Mouse (Mus musculus): Measurements from ENCODE around the gene Lcp1.

Gene Lcp1

GRCm38 (mm10) chr14:75175781-75176180 lies 44.9 kb downstream of the Lcp1 start:
- in situ Hi-C loops (cut with MboI; ENCODE audit: low sequenced_read_pairs) = no loop called here

DNA sequence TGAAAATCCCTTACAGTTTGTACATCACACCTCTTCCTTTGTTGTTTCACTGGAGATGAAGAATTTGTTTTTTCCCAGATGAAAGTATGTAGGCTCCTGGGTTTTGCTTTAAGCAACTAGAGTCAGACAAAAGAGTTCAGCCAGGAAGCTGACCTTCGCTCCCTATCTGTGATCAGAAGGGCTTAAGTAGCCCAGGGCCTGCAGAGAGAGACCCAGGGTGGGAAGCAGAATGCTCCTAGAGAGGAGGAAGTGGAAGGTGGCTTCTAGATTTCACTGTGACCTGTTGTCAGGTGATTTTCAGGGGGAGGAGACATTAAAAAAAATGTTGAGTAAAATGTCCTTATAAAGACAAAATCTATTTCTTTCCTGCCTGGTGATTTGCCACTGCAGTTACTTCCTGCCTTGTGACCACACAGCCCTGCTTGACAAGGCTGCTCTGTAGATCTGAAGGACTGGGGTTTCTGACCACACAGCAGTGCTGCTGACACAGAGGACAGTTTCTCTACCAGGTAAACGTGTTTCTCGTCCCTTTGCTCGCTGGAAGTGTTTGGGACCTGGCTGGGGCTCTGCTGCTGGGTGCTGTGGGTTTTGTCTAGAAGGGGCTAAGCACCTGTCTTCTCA lies 45.6 kb downstream of the Lcp1 start:
- in situ Hi-C loops (cut with MboI; ENCODE audit: low sequenced_read_pairs) = no loop called here

GRCm38 (mm10) chr14:75177400-75177799 lies 46.5 kb downstream of the Lcp1 start:
- in situ Hi-C loops (cut with MboI; ENCODE audit: low sequenced_read_pairs) = no loop called here

GRCm38 (mm10) chr14:75178384-75178793 lies 47.5 kb downstream of the Lcp1 start:
- in situ Hi-C loops (cut with MboI; ENCODE audit: low sequenced_read_pairs) = no loop called here

- in situ Hi-C loops (cut with MboI; ENCODE audit: low sequenced_read_pairs) = no loop called here
Observed at GRCm38 (mm10) chr14:75178801-75179211, 47.9 kb downstream of the Lcp1 start.

GRCm38 (mm10) chr14:75179255-75179963 lies 48.5 kb downstream of the Lcp1 start:
- in situ Hi-C loops (cut with MboI; ENCODE audit: low sequenced_read_pairs) = no loop called here

DNA sequence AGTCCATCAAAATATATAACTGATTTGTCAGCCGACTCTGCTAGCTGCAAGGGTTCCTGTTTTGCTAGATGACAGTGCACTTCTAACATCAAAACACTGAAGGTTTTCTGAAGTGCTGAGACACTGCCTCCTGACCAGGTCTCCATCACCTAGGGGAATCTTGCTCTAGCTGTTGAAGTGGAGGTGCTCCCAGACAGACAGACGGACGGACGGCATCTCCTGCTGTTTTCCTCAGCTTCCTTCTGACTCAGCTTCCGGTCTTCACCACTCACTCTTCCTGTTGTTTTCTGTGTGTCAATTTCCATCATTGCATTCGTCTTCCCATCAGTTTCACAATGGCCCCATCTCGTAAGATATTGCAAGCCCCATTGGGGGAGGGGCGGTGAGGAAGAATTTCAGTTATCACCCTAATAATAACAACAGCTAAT lies 49.7 kb downstream of the Lcp1 start:
- in situ Hi-C loops (cut with MboI; ENCODE audit: low sequenced_read_pairs) = no loop called here

GRCm38 (mm10) chr14:75181062-75181935 lies 50.4 kb downstream of the Lcp1 start:
- in situ Hi-C loops (cut with MboI; ENCODE audit: low sequenced_read_pairs) = no loop called here

GRCm38 (mm10) chr14:75182378-75182777 lies 51.5 kb downstream of the Lcp1 start:
- in situ Hi-C loops (cut with MboI; ENCODE audit: low sequenced_read_pairs) = no loop called here

GRCm38 (mm10) chr14:75182831-75183230 lies 51.9 kb downstream of the Lcp1 start:
- in situ Hi-C loops (cut with MboI; ENCODE audit: low sequenced_read_pairs) = no loop called here

DNA sequence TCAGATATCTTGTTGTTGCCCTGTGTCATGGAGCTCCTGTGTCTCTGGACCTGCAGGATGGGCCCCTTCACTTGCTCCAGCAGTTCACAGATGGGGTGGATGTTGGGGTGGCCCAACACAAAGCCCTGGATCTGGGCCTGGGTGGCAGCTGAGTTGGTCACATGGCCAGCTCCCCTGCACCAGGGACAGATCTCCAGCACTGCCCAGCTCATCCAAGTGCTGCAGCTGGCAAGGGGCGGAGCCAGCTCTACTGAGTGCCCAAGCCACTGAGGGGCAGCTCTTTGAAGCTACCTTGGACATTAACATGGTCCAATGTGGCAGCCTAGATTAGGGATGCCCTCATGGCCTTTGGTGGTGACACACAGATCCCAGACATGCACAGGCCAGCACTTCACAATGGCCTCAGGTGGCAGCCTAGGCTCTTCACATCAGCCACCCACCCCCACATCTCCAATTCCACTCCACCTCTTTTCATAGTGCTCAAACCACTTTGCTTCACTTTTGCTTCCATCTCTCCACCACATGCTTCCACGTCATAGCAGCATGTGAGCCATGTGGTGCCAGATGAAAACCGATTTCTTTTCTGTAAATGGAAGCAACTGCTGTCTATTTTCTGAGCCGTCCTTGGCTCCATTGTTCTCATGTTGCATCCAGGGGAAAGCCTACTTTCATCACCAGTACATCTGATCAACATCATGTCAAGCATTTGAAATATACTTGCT lies 53.3 kb downstream of the Lcp1 start:
- in situ Hi-C loops (cut with MboI; ENCODE audit: low sequenced_read_pairs) = no loop called here

GRCm38 (mm10) chr14:75185796-75186594 lies 55.1 kb downstream of the Lcp1 start:
- in situ Hi-C loops (cut with MboI; ENCODE audit: low sequenced_read_pairs) = no loop called here

DNA sequence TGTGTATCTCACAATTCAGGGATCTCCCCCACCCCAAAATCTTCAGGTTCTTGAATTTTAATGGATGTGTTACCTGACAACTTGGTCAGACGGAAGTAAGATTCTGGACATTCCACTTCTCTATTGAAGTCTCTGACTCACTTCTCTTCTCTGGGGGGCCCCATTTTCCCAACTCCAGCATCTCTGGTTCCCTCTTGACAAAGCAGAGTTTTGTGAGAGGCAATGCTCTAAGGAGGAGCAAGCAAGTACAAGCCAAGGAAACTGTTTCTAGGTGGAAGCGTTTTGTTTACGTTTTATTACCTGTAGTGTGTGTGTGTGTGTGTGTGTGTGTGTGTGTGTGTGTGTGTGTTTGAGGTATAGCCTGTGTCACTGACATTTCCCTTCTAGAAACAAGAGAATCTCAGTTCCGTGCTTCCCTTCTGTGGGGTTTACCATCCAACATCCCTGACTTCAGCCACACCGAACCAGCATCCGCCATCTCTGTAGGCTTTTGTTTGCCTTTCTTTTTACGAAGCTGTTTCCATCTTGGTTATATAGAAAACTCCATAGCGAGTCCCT lies 56.0 kb downstream of the Lcp1 start:
- in situ Hi-C loops (cut with MboI; ENCODE audit: low sequenced_read_pairs) = no loop called here

DNA sequence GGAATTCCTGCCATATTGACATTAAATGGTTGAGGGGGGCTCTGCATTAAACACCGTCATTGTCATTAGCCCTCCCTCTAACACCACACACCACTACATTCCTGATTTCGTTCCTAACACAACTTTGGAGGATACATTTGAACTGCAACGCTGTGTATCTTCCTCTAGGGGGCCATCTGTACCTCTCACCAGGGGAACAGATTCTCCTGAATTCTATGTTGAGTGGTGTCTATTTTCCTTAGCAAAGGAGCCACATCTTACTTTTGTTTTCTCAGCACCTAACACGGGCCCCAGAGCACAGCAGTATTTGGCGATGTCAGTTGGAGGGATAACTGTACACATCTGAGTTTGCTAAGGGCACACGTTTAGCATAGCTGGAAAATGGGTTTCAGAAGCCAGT lies 57.6 kb downstream of the Lcp1 start:
- in situ Hi-C loops (cut with MboI; ENCODE audit: low sequenced_read_pairs) = no loop called here

DNA sequence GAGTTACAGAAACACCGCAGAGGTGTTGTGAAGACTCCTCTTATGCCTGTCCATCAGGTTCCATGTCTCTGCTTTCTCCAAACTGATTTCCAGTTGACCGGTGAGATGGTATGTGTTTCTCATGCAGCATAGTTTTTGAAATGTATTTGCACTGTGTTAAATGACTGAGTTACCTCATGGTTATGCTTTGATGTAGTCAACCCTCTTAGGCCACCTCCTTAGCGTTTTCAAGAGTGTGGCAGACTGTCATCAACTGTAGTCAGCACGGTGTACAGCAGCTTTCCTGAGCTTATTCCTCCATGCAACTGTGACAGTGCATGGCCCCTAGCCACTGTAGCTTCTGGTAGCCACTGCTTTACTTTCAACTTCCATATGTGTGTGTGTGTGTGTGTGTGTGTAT lies 58.1 kb downstream of the Lcp1 start:
- in situ Hi-C loops (cut with MboI; ENCODE audit: low sequenced_read_pairs) = no loop called here

DNA sequence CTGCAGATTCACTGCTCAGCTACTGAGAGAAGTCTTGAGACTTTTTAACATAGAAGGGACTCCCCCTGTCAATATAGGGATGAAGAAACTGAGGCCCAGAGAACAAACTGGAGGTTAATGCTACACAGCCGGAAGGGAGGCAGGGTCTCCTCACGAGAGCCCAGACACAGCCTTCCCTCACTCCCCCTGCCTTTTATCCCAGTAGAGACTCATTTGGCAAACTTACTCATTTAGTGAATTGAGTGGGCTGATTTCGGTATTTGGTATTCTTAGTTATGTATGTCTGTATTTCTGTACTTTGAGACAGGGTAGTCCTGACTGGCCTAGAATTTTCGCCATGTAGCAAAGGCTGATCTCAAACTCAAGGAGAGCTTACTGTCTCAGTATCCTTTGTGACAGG lies 59.8 kb downstream of the Lcp1 start:
- in situ Hi-C loops (cut with MboI; ENCODE audit: low sequenced_read_pairs) = no loop called here

DNA sequence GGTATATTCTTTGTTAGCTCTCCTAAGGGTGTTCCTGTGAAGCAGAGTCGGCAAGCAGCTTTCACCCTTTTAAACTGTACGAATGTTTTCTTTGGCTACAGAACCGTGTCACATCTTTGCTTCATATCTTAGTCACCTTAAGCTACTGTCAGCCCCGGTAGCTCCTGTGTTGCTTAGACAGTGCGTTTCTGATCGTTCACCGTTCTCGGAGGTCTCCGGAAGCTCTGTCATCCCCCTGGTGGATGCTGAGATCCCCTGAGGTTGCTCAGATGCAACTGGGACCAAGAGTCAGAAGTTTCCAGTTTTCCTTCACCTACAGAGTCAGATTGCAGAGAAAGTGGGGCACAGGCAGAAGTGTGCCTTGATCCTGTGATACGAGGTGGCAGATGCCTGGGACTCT lies 61.5 kb downstream of the Lcp1 start:
- in situ Hi-C loops (cut with MboI; ENCODE audit: low sequenced_read_pairs) = no loop called here

DNA sequence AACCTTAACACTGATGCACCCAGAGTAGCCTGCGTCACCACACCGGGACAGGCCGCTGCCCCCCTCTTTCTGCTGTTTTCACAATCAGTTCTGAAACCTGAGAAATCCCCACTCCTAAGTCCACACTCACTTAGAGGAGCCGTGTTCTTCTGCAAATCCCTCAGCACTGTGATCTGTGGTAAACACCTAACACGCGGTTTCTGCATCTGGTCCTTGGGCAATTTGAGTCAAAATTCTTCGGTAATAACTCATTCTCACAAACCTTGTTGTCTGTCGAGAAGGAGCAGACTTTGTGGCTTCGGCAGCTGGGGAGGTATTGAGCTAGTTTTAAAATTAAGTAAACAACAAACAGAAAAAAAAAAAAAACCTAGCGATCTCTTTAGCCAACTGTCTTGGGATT lies 62.0 kb downstream of the Lcp1 start:
- in situ Hi-C loops (cut with MboI; ENCODE audit: low sequenced_read_pairs) = no loop called here

- in situ Hi-C loops (cut with MboI; ENCODE audit: low sequenced_read_pairs) = no loop called here
Observed at GRCm38 (mm10) chr14:75195530-75195929, 64.6 kb downstream of the Lcp1 start.

DNA sequence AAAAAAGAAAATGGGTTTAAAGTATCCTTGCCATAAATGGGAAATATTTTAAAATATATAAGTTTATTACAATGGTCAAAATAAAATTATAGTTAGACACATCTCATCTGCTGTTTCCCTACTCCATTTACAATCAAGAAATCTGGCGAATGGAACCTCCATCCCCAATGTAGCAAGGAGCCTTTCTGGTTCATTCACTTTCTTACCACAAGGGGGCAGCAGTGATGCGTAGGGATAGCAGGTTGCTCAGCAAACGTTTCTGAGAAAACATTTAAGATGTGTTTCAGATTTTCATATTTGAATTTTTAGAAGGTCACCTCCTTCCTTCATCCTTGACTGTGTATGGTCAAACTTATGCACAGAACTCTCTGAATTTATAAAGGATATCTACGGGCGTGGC lies 66.1 kb downstream of the Lcp1 start:
- in situ Hi-C loops (cut with MboI; ENCODE audit: low sequenced_read_pairs) = no loop called here

Data from CH12F3 (cell line).